Mouse (Mus musculus) urinary bladder, postnatal 4 days (tissue): ENCODE results near the gene Neto2.

Experiments
- DNase-seq, 2 experiments: peaks; one replicate each; pipeline ENCODE4 v3.0.0; 2021 to 2022; ENCODE audit warnings: low spot score in 2 of 2

Gene Neto2

GRCm38 (mm10) chr8:85602737-85603136, 98.0 kb downstream of the Neto2 start:
- no peak for DNase-seq

- no peak for DNase-seq
Measured at GRCm38 (mm10) chr8:85601741-85602140, 99.0 kb downstream of the Neto2 start.

GRCm38 (mm10) chr8:85597413-85598191, 103.1 kb downstream of the Neto2 start:
- DNase-seq, result no peak

GRCm38 (mm10) chr8:85595391-85595790, 105.3 kb downstream of the Neto2 start:
- DNase-seq, result peak in 1 of 2 experiments; percentile 67

- DNase-seq, result no peak
Measured at GRCm38 (mm10) chr8:85594983-85595382, 105.7 kb downstream of the Neto2 start.

GRCm38 (mm10) chr8:85593324-85593723, 107.4 kb downstream of the Neto2 start:
- DNase-seq, result no peak

GRCm38 (mm10) chr8:85591532-85591931, 109.2 kb downstream of the Neto2 start:
- DNase-seq, result no peak

- DNase-seq, result no peak
Measured at GRCm38 (mm10) chr8:85590258-85590657, 110.5 kb downstream of the Neto2 start.

GRCm38 (mm10) chr8:85588596-85588995, 112.1 kb downstream of the Neto2 start:
- no peak for DNase-seq
